Comparison of ENCODE assay signal across 9 mouse cellular contexts in the genomic region with DNA sequence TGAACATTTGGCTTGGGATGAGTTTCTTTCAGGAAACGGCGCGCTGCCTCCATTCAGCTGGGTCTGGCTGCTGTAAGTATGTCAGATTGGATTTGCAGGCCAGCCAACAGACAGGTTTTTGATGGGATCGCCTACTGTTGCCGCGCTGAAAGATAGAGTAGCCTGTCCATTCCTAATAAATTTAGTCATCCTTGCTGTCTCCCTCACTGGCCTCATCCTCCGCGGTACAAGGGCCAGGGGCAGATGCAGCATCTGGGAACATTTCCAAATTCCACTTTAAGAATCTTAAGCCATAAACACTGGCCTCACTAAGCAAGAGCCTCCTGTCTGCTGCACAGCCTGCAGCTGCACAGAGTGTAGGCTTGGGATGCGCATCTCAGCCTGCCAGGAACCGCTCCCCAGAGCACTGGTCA.
DNase-seq lines count a peak whose midpoint lies in the region; ATAC-seq and TF ChIP-seq lines count a peak whose summit lies in the region.
"Had no signal": no experiment of that assay in that cellular context is flagged by ENCODE, and none has a peak within 500 bp of the region (broad histone marks: within the 10 kb centered on the region; RNA-seq: fewer than 3 reads in every experiment).

No protein-coding gene starts in this region.

- no peak for ATAC-seq in cerebellum, adult (ENCODE audit: insufficient number of reproducible peaks, low FRiP score, low TSS enrichment)

- no peak overlapping the region for H3K27ac ChIP-seq in gastrocnemius, adult 2 months
- H3K27ac ChIP-seq: limb, embryonic 12.5 days had no signal

- no peak overlapping the region for H3K4me3 ChIP-seq in gastrocnemius, adult 2 months
- H3K4me3 ChIP-seq: limb, embryonic 12.5 days had no signal

- intact Hi-C loops in gastrocnemius, adult 2 months (cut with DNase I), result no loop called here

- peak; percentile 9 to 23 for DNase-seq in cerebellum, postnatal 25 days
- peak; percentile 11 to 28 for DNase-seq in layer of hippocampus, postnatal 10 days (ENCODE audit: low spot score in 2 of 2)
- no peak for DNase-seq in layer of hippocampus, adult 18-20 months (ENCODE audit: low spot score in 2 of 2)
- DNase-seq in gastrocnemius, adult 2 months, result peak; percentile 23
- peak; percentile 9 to 26 for DNase-seq in right cerebral cortex, adult 2 months (ENCODE audit: low spot score in 2 of 2)
- no peak for DNase-seq in adrenal gland, adult (ENCODE audit: inconsistent age in 2 of 2, low spot score in 1 of 2)
- DNase-seq in layer of hippocampus, postnatal 36 days, result no peak

- TF ChIP-seq CTCF in gastrocnemius, adult 2 months (IDR thresholded peaks at IDR 0.05), result no peak

Comparison
In these comparisons a context has a peak if more than half of its experiments do, and no peak if none do; other contexts are left out.
1. DNase-seq: peak in cerebellum, postnatal 25 days (2 of 2), layer of hippocampus, postnatal 10 days (2 of 2), gastrocnemius, adult 2 months (single experiment) and right cerebral cortex, adult 2 months (2 of 2); none in layer of hippocampus, adult 18-20 months (0 of 2), adrenal gland, adult (0 of 2) and layer of hippocampus, postnatal 36 days (0 of 2).